20 mouse cellular contexts compared by ENCODE assay signal in the genomic region with DNA sequence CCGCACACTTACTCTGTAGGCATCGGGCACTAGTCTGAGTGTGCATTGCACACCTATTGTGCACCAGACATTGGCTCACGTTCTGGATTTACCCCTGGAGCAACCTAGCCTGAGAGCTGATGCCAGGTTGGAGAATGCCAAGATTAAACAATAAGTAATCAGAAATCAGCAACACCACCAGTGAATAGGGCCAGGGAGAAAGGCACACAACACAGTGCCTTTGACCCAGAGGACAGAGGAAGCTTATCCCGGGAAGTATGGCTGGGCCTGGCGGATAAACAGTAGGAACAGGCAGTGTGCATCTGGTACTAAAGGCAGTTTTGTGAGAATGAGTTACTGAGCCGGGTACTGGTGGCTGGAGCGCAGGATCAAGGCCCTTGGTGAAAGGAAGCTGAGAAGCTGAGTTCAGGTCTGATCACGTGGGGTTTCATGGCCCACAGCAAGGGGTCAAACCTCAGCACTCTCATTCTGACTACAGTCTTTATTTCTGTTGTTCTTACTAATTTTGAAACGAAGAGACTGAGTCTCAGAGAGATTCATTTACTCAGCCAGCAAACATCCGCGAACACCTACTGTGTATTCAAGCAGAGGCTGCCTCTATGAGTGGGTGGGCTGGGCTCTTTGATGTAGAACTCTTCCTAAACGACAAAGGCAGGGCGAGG.
A peak's percentile ranks its signal among the peaks of the same experiment; 100 is the strongest.
DNase-seq lines count a peak whose midpoint lies in the region; TF ChIP-seq lines count a peak whose summit lies in the region.
"Had no signal": no experiment of that assay in that cellular context is flagged by ENCODE, and none has a peak within 500 bp of the region (broad histone marks: within the 10 kb centered on the region; RNA-seq: fewer than 3 reads in every experiment).

No protein-coding gene starts in this region.

- in situ Hi-C loops in CH12.LX (cut with MboI; ENCODE audit: low pct_ligation_motif_present, low pct_unique_long_range_greater_than_20kb, low sequenced_read_pairs), result no loop called here

- no peaks in the 10 kb centered on the region for H3K36me3 ChIP-seq in kidney, adult 2 months (ENCODE audit: control insufficient read depth, insufficient read depth, low read length)
- no peaks in the 10 kb centered on the region for H3K36me3 ChIP-seq in CH12.LX (replicated peaks in 1 of 2; ENCODE audit: control insufficient read depth in 1 of 2, insufficient read depth in 1 of 2, low read length in 1 of 2)
- H3K36me3 ChIP-seq: forebrain, embryonic 10.5 days; G1E; heart, embryonic 13.5 days; hindbrain, embryonic 15.5 days had no signal

- no peak for TF ChIP-seq RAD21 in CH12.LX (IDR thresholded peaks at IDR 0.05; ENCODE audit: low read depth, low read length)

- no peaks in the 10 kb centered on the region for H3K79me2 ChIP-seq in CH12.LX (replicated peaks; ENCODE audit: control insufficient read depth, extremely low read depth, insufficient read depth, poor library complexity, severe bottlenecking)

- H3K4me3 ChIP-seq in kidney, adult 2 months (ENCODE audit: insufficient read depth, low read depth, low read length), result no peak overlapping the region
- H3K4me3 ChIP-seq in CH12.LX (replicated peaks in 1 of 3; ENCODE audit: low read depth in 2 of 3, low read length in 2 of 3, poor library complexity in 1 of 3), result no peak overlapping the region
- H3K4me3 ChIP-seq: forebrain, embryonic 10.5 days; gastrocnemius, adult 2 months; heart, embryonic 13.5 days; hindbrain, embryonic 15.5 days had no signal

- no peak for TF ChIP-seq CTCF in kidney, adult 2 months (conservative IDR thresholded peaks at IDR 0.05; ENCODE audit: insufficient read depth, insufficient read length, low read depth, low read length)
- TF ChIP-seq CTCF in CH12.LX (conservative IDR thresholded peaks at IDR 0.05 in 1 of 2, IDR thresholded peaks at IDR 0.05 in 1 of 2; ENCODE audit: low read depth in 2 of 2, low read length in 2 of 2), result no peak

- H3K27me3 ChIP-seq in kidney, adult 2 months (replicated peaks; ENCODE audit: control insufficient read depth, insufficient read depth, low read length), result no peaks in the 10 kb centered on the region; the same call in 1 of the 2 replicates
- peaks cover 49% of the 10 kb centered on the region for H3K27me3 ChIP-seq in CH12.LX (replicated peaks)
- H3K27me3 ChIP-seq: hindbrain, embryonic 15.5 days had no signal

- H3K27ac ChIP-seq in kidney, adult 2 months (ENCODE audit: insufficient read depth, low read depth, low read length), result no peak overlapping the region
- no peak overlapping the region for H3K27ac ChIP-seq in CH12.LX (ENCODE audit: insufficient read depth, low read depth)
- H3K27ac ChIP-seq: forebrain, embryonic 10.5 days; gastrocnemius, adult 2 months; heart, embryonic 13.5 days; hindbrain, embryonic 15.5 days had no signal

- H3K9ac ChIP-seq in CH12.LX (ENCODE audit: insufficient read depth, low read depth), result no peak overlapping the region
- H3K9ac ChIP-seq: heart, embryonic 13.5 days; hindbrain, embryonic 15.5 days had no signal

- WGBS in kidney, adult 2 months, result 75% methylated on average over 13 of the region's 13 CpGs

- peak; percentile 75 for TF ChIP-seq EP300 in CH12.LX (IDR thresholded peaks at IDR 0.05; ENCODE audit: low read length)

- no peaks in the 10 kb centered on the region for H3K4me1 ChIP-seq in kidney, adult 2 months (ENCODE audit: control insufficient read depth, insufficient read depth, low read length)
- peaks cover 10 to 13% of the 10 kb centered on the region in 2 experiments; a peak in 3 of 4 replicates for H3K4me1 ChIP-seq in CH12.LX (ENCODE audit: control insufficient read depth in 1 of 2, insufficient read depth in 2 of 2)

- peak; percentile 64 for DNase-seq in heart, adult 11 months
- no peak for DNase-seq in heart, postnatal 25 days (ENCODE audit: low spot score)
- peak; percentile 3 for DNase-seq in kidney, adult 2 months
- no peak for DNase-seq in kidney, postnatal 36 days
- peak; percentile 44 for DNase-seq in CH12.LX (ENCODE audit: extremely low read depth)
- no peak for DNase-seq in adrenal gland, postnatal 14 days
- DNase-seq: adrenal gland, adult 2 months; adrenal gland, postnatal 25 days; cerebellum, adult 11-12 months; cerebellum, adult 8-10 months; cerebellum, postnatal 10 days; cerebellum, postnatal 36 days; gastrocnemius, adult 2 months; gastrocnemius, postnatal 14 days; heart, adult 18-20 months; heart, postnatal 14 days had no signal

- H3K9me3 ChIP-seq in CH12.LX (replicated peaks; ENCODE audit: low read length), result no peaks in the 10 kb centered on the region
- H3K9me3 ChIP-seq: forebrain, embryonic 10.5 days; heart, embryonic 13.5 days; hindbrain, embryonic 15.5 days had no signal

- intact Hi-C loops in heart, postnatal 25 days (cut with DNase I), result no loop called here

- TF ChIP-seq POLR2A in kidney, adult 2 months (IDR thresholded peaks at IDR 0.05; ENCODE audit: low read depth, low read length), result no peak
- TF ChIP-seq POLR2A in CH12.LX (IDR thresholded peaks at IDR 0.05; ENCODE audit: low read depth, low read length), result no peak

- no peak overlapping the region for H3K4me2 ChIP-seq in CH12.LX (ENCODE audit: insufficient read depth, low read depth, poor library complexity, severe bottlenecking)
- H3K4me2 ChIP-seq: heart, embryonic 13.5 days; hindbrain, embryonic 15.5 days had no signal

- dilution Hi-C loops in CH12.LX (cut with MboI; ENCODE audit: extremely low pct_ligation_motif_present, extremely low pct_unique_long_range_greater_than_20kb, low sequenced_read_pairs), result no loop called here

TF ChIP-seq in CH12.LX, 34 proteins besides CTCF, POLR2A, EP300 and RAD21:
- TF ChIP-seq MYC (IDR thresholded peaks at IDR 0.05; ENCODE audit: low read depth, low read length) (no peak), NRF1 (IDR thresholded peaks at IDR 0.05; ENCODE audit: low read depth, low read length) (no peak), E2F4 (IDR thresholded peaks at IDR 0.05; ENCODE audit: insufficient replicate concordance, low read depth, low read length) (no peak), SMC3 (IDR thresholded peaks at IDR 0.05; ENCODE audit: low read depth, low read length) (no peak), ELF1 (IDR thresholded peaks at IDR 0.05; ENCODE audit: low read depth, low read length) (no peak), ZMIZ1 (IDR thresholded peaks at IDR 0.05; ENCODE audit: low read depth, low read length) (no peak), RCOR1 (conservative IDR thresholded peaks at IDR 0.05; ENCODE audit: low read depth, low read length) (0 out of 2 replicates have a peak, but pooled peaks have one; percentile 59), CHD1 (IDR thresholded peaks at IDR 0.05; ENCODE audit: low read depth, low read length) (no peak), JUND (conservative IDR thresholded peaks at IDR 0.05; ENCODE audit: low read depth, low read length) (peak; percentile 86), IRF4 (IDR thresholded peaks at IDR 0.05; ENCODE audit: low read depth, low read length) (peak; percentile 93), HCFC1 (IDR thresholded peaks at IDR 0.05; ENCODE audit: low read depth, low read length) (no peak), NELFE (IDR thresholded peaks at IDR 0.05; ENCODE audit: low read depth, low read length) (no peak), KAT2A (IDR thresholded peaks at IDR 0.05; ENCODE audit: insufficient replicate concordance, low read length) (no peak), UBTF (IDR thresholded peaks at IDR 0.05; ENCODE audit: low read depth, low read length) (no peak), MAZ (IDR thresholded peaks at IDR 0.05; ENCODE audit: low read depth, low read length) (no peak), POLR2AphosphoS2 (IDR thresholded peaks at IDR 0.05; ENCODE audit: low read depth, low read length) (no peak), USF1 (IDR thresholded peaks at IDR 0.05; ENCODE audit: low read depth, low read length) (peak; percentile 66), ETS1 (conservative IDR thresholded peaks at IDR 0.05; ENCODE audit: low read depth, low read length) (peak; percentile 45), MXI1 (IDR thresholded peaks at IDR 0.05; ENCODE audit: low read depth, low read length) (no peak), MAFK (IDR thresholded peaks at IDR 0.05; ENCODE audit: insufficient replicate concordance, low read length) (0 out of 2 replicates have a peak, but pooled peaks have one; percentile 29), MAX (IDR thresholded peaks at IDR 0.05; ENCODE audit: low read length) (peak; percentile 70), ZKSCAN1 (IDR thresholded peaks at IDR 0.05; ENCODE audit: borderline replicate concordance, low read depth, low read length) (no peak), ZNF384 (IDR thresholded peaks at IDR 0.05; ENCODE audit: low read depth, low read length) (no peak), TBP (conservative IDR thresholded peaks at IDR 0.05; ENCODE audit: low read depth, low read length) (no peak), SIN3A (IDR thresholded peaks at IDR 0.05; ENCODE audit: low read length) (no peak), ZC3H11A (IDR thresholded peaks at IDR 0.05; ENCODE audit: low read depth, low read length) (no peak), TCF12 (IDR thresholded peaks at IDR 0.05; ENCODE audit: low read depth, low read length) (no peak), USF2 (conservative IDR thresholded peaks at IDR 0.05; ENCODE audit: low read depth, low read length) (peak; percentile 62), CHD2 (IDR thresholded peaks at IDR 0.05; ENCODE audit: low read length) (peak; percentile 45; the same call in 1 of the 2 replicates), GABPA (IDR thresholded peaks at IDR 0.05; ENCODE audit: insufficient replicate concordance, low read depth, low read length) (no peak), JUN (IDR thresholded peaks at IDR 0.05; ENCODE audit: insufficient read depth, low read depth, low read length) (peak; percentile 76), PAX5 (IDR thresholded peaks at IDR 0.05; ENCODE audit: low read length) (no peak), BHLHE40 (IDR thresholded peaks at IDR 0.05; ENCODE audit: low read depth, low read length) (peak; percentile 95), MEF2A (IDR thresholded peaks at IDR 0.05; ENCODE audit: borderline replicate concordance, low read depth, low read length) (peak; percentile 97)
TF ChIP-seq in CH12.LX: peak in this region for 12.

Comparison
In these comparisons a context has a peak if more than half of its experiments do, and no peak if none do; other contexts are left out.
1. DNase-seq: peak in heart, adult 11 months (single experiment), kidney, adult 2 months (single experiment) and CH12.LX (single experiment); none in heart, postnatal 25 days (single experiment), kidney, postnatal 36 days (0 of 2) and adrenal gland, postnatal 14 days (single experiment).